Mouse (Mus musculus): ENCODE results near the gene Mospd3. TPM values are rescaled to one million over a fixed set of nuclear protein-coding genes. Genes with fewer than 3 reads are reported as not detected.
"Not testable (repeated sequence)": the region's sequence is repeated elsewhere in the genome, so short reads cannot be mapped to it uniquely, and the experiment has no call there.

Mospd3 gene
- total RNA-seq, 4 experiments from 2014 or later = 18.6 to 29.9 (median 21.4) TPM

DNA sequence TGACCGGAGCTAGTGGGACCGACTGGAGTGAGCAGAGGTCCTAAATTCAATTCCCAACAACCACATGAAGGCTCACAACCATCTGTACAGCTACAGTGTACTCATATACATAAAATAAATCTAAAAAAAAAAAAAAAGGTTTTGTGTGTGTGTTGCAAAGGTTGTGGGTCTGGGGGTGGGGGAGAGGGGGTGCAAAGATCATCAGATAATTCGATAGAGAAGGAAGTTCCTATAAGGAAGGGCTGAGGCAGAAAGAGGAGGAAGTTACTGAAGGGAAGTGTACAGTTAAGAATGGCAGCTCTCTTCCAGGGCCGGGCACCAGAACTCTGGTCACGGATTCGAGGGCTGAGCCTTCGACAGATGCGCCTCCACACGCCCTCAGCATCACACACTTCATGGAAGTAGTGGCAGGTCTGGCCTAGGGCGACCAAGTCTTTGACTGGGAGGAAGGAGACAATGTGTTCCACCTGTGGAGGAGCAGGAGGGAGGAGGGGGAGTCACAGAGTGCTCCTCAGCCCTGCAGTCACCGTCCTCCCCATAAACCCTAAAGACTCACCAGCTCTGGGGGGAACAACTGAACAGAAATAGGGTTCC is 23.2 kb upstream of the Mospd3 start:
- DNase-seq (ENCODE audit: low spot score in 2 of 2) = no peak

DNA sequence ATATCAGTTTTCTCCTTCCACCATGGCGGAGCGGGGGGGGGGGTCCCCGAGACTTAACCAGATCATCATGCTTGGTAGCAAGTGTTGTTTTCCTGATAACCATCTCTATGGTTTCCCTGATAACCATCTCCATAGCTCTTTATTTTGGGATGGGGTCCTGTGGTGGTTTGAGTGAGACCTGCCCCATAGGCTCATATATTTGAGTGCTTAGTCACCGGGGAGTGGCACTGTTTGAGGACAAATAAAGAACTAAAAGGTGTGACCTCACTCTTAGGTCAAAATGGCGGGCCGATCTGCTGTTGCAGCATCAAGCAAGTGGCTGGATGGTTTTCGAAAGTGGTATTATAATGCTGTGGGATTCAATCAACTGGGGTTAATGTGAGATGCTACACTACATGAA is 14.5 kb upstream of the Mospd3 start:
- DNase-seq (ENCODE audit: low spot score in 2 of 2) = no peak

DNA sequence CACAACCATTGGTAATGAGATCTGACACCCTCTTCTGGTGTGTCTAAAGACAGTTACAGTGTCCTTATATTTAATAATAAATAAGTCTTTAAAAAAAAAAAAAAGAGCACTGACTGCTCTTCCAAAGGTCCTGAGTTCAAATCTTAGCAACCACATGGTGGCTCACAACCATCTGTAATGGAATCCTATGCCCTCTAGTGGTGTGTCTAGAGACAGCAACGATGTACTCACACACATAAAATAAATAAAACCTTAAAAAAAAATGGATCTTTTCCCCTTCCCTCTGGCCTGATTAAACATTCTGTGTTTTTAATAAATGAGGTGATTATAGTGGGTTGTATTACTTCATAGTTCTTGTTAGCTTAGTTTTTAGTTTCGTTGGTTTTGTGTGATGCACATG is 14.1 kb upstream of the Mospd3 start:
- not testable (repeated sequence) for DNase-seq (ENCODE audit: low spot score in 2 of 2)

DNA sequence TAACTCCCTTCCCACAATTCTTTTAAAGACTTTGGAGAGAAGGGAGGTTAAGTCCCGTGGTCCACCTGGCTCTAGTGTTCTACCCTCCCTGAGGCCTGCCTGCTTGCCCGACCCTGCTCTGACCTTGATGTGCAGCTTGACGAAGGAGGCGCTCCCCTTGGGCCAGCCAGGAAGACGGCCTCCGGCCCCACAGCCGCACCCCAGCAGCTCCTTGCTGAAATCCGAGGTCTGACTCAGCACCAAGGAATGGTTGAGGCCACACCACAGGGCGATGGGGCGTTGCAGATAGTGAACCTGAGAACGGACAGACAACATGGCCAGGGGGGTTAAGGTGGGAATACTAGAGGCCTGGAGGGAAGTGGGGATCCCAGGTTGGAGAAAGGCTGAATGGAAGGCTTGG is 12.7 kb upstream of the Mospd3 start, which contains the start of gene Pcolce:
Gene Pcolce (minus strand): TSS at position 235 of the 400 bp plus-strand sequence.
- no peak for DNase-seq (ENCODE audit: low spot score in 2 of 2)

DNA sequence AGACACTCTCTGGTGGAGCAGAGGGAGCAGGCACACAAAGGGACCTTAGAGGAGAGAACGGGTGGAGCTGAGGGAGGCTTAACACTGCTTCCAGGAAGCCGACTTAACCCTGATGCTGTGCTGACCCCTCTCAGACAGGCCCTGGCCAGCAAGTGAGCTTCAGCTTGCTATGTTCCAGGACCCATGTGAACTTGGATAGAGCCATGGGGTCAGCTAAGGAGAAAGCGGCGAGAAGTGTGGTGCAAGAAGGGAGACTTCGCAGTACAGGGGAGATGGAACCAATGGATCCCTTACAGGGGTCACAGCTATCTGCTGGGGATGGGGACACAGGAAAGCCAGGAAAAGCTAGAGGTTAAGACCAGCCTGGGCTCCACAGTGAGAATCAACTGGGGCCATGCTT is 12.2 kb upstream of the Mospd3 start:
- no peak for DNase-seq (ENCODE audit: low spot score in 2 of 2)

DNA sequence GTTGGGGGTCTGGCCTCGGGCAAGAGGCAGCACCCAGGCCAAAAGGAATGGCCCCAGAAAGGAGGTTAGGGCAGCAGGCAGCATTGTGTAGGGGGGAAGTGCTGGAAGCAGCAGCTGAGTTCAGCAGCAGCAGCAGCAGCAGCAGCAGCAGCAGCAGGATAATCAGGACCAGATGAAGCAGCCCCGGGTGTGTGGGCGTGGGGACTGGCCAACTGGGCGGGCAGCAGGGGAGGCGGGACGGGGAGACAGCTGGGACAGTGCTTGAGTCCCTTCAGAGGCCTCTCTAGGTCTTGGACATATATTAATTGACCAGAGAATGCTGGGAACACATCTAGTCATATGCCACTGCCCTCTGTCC is 10.4 kb upstream of the Mospd3 start:
- DNase-seq (ENCODE audit: low spot score in 2 of 2) = no peak

DNA sequence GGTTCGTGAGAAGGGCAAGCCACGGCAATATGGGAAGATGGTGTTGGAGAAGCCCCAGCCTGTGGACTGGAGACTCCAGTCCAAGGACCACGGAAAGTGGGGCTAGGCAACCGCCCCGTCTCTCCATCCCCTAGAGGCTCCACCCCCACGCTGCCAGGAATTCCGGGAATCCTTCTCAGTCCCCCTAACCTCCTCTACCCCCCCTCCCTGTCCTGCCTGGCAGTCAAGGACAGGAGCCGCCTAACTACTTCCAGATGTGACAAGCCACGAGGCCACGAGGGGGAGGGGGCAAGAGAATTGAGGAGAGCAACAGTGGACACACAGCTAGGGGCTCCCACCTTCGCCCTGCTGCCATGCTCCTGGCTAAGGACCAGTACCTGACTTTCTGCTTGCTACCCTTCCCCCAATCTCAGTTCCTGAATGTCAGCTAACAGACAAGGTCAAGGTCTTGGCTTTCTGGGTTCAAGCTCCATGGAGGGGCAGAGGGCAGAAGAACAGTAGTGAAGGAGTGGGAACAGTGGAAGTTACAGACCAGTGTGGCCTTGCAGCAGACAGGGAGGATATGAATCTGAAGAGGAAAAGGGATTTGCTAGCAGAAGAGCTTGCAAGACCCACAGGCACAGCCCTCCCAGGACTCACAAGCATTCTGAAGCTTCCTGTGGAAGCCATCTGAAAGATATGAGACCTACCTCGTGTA is 9.8 kb upstream of the Mospd3 start:
- DNase-seq (ENCODE audit: low spot score in 2 of 2) = no peak

DNA sequence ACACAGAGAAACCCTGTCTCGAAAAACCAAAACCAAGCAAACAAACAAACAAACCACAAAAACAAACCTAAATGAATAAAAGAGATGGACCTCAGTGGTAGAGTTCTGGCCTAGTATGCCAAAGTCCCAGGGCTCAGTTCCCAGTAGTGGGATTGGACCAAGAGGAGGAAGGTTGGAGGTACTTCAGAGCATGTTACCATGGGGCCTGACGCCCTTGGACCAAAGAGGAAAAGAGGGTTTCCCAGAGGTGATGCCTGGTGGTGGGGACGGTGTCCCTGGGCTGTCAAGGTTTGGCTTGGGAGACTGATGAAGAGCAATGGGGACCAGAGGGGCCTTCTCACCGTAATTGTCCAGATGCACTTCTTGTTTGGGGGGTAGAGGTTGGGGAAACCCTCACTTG is 9.2 kb upstream of the Mospd3 start:
- DNase-seq (ENCODE audit: low spot score in 2 of 2) = no peak

DNA sequence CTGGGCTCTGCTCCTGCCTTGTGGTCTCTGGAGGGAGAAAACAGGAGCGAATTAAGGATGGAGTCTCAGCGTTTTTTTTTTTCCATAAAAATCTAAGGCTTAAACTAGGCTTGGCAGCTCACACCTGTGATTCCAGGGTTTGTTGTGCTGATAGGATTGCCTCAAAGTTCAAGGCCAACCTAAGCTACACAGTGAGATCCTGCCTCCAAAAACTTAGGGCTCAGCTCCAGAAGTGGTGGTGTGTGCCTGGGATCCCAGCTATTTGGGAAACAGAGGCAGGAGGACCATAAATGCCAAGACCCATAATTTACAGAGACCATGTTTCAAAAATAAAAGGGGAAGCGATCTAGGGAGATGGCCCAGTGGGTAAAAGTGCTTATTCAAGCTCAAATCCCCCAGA is 8.4 kb upstream of the Mospd3 start:
- no peak for DNase-seq (ENCODE audit: low spot score in 2 of 2)

DNA sequence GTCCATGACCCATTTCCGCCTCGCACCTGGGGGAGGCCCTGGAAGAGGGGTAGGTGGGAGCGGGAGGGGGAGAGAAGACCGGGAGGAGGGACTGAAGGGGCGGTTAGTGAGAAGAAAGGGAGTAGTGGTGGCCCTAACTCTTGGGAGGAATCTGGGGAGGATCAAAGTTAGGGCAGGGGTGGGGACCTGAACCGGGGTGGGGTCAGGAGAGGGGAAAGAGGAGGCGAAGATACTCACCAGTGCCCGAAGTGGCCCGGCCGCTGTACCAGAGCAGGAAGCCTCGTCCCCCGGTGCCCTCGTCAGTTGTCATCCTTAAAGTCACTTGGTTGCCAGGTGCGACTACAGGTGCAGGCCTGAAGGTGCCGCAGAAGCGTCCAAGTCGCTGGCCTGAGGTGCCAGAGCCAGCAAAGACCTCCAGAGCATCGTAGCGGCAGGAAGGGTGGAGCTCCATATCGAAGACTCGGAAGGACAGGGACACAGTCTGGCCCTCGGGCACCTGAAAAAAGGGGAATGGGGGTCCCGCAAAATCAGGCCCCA is 7.9 kb upstream of the Mospd3 start:
- no peak for DNase-seq (ENCODE audit: low spot score in 2 of 2)

DNA sequence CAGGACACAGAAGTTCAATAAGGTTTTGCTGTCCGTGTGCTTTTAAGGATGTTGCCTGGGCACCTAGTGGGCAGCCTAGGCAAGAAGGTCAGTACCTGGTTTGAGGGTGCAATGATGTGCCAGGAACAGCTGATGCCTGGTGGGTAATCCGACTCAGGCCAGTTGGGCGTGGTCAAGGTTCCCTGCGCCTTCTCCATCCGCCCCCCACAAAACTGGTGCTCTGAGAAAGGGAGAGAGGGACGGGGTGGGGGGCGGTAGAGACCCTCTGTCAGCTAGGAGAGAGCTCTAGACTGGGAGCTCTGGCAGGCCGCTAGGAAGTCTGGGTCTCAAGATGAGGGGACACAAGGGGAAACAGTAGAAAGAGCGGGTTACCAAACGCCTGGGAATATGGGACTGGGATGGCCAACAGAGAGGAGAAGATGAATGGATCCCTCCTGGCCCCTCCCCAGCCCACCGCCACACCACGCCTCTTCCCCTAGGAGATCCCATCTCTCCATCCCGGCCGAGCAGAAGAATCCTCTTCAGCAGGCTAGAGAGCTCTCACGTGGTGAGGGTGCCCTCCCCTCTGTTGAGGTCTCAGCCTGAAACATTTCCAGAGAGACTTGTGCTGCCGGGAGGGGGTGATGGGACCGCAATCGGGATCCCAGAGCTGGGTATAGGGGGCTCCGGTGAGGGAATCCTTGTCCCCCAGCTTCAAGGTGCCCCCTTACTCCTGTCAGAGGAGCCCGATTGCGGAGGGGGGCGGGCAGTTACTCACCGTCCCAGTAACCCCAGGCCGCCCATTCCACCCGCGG is 7.2 kb upstream of the Mospd3 start:
- DNase-seq (ENCODE audit: low spot score in 2 of 2) = no peak

DNA sequence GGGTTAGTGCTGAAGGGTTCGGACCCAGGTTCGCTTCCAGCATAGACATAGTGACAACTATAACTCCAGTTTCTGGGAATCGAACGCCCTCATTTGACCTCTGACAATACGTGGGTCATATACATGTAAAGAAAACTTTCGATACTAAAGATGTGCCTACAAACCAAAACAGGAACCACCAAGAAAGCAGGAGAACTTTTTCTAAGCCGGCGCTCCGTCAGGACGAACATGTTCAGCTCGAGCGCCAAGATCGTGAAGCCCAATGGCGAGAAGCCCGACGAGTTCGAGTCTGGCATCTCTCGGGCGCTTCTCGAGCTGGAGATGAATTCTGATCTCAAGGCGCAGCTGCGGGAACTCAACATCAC is 489 bp upstream of the Mospd3 start:
- no peak for DNase-seq (ENCODE audit: low spot score in 2 of 2)

DNA sequence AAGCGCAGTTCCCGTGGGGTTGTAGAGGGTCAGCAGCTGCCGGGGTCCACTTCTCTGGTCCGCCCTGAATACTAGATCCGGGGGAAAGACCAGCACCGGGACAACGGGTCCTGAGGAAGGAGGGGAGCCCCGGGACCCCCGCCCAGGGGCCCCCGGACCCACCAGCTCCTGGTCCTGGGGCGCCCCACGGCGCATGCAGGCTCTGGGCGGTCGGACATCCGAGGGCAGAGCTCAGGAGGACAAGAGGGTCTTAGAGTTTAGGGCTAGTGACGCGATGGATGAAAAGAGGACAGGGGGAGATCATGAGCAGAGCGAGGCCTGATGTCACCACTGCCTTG is 608 bp downstream of the Mospd3 start:
- DNase-seq (ENCODE audit: low spot score in 2 of 2) = peak in 1 of 2 experiments; percentile 12

DNA sequence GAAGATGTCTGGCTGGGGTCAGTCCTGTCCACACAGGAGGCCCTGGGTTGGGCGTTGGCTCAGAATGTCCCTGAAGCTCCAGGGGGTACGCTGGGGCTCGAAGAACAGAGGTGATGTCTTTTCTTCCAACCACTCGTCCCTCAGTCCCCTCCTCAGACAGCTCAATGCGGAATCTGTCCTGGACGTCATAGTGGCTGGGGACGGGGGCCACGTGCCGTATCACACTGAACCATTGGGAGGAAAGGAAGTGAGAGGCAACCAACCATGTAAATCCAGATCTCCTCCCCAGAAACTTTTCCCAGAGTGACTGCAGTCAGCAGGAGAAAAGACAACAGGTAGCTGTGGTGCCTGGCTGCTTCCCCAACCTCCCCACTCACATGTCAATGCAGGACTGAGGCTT is 1.3 kb downstream of the Mospd3 start:
- DNase-seq (ENCODE audit: low spot score in 2 of 2) = no peak

DNA sequence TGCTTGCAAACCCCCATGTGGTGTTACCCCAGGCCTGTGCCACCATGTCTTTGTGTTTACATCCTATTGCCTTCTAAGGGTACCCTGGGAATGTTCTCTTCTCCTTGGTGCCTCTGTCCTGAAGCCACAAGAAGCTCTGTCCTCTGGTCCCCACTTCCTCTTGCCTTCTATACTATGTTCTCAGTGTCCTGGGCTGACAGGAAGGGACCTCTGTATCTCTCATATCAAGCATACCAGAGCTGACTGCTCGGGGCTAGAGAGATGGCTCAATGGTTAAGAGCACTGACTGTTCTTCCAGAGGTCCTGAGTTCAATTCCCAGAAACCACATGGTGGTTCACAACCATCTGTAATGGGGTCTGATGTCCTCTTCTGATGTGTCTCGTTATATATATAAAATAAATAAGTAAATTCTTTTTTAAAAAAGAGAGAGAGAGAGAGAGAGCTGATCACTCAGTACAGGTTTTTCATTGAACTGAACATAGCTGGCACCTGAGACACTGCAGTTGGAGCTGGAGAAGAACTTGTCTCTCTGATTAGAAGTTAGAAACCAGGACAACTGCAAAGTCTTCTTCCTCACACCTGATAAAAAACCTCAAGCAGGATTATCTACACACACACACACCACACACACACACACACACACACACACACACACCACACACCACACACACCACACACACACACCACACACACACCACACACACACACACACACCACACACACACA is 2.6 kb downstream of the Mospd3 start:
- no peak for DNase-seq (ENCODE audit: low spot score in 2 of 2)

DNA sequence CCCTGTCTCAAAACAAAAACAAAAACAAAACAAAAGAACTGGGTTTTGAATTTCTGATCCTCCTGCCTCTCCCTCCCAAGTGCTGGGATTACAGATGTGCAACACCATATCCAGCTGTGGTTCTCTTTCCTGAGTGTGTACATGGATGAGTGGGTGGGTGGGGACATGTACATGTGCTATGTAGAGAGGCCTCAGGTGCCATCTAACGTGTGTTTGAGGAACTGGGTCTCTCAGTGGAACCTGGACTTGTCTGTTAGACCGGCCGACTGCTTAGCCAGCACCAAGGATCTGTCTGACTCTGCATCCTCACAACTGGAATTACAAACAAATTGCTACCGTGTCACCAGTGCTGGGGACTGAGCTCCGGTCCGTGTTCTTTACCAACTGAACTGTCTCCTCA is 3.2 kb downstream of the Mospd3 start:
- no peak for DNase-seq (ENCODE audit: low spot score in 2 of 2)

DNA sequence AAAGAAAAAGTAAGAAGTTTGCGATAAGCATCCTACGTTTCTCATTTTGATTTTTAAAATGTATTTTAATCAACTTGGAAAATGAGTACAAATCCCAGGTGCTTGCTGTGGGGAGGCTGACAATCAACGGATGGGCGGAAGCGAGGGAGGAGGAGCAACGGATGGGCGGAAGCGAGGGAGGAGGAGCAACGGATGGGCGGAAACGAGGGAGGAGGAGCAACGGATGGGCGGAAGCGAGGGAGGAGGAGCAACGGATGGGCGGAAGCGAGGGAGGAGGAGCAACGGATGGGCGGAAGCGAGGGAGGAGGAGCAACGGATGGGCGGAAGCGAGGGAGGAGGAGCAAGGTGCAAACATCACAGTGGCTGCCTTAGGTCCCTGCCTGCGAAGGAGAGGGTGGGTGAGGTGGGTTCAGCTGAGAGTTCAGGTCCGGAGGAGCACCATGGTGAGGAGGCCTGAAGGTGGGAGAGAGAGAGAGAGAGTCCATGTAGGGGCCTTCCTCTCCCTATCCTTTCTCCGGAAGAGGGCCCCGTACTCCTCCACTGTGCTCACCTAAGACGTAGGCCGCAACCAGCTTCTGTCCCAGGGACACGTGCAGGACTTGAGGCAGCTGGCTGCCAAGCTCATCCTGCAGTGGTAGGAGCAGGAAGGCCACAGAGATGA is 4.1 kb downstream of the Mospd3 start:
- DNase-seq (ENCODE audit: low spot score in 2 of 2) = no peak

DNA sequence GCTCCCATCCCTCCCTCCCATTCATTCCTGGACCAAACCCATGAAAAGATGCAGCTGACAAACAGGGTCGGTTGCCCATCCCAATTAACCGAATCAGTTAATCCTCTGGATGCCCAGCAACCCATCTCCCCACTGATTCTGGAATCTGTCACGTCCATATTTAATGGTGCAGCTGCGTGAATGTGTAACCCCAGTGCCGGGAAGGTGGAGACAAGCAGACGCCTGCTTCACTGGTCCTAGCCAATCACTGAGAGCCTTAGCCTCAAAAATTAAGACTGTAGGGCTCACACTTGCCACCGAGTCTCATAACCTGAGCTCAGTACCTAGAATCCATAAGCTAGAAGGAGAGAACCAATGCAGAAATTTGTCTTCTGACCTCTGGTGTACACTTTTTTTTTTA is 4.9 kb downstream of the Mospd3 start:
- DNase-seq (ENCODE audit: low spot score in 2 of 2) = no peak

DNA sequence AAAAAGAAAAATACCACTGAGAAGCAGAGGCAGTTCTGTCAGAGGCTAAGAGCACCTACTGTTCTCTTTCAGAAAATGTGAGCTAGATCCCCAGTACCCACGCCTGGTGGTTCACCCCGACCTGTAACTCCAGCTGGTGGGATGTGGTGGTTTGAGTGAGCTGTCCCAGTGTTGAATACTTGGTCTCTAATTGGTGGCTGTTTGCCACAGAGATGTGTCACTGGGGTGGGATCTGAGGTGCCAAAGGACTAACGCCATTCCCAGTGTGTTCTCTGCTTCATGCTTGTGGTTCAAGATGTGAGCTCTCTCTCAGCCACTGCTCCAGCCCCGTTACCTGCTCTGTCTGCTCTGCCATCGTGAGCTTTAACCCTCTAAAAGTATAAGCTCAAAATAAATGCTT is 10.4 kb downstream of the Mospd3 start:
- no peak for DNase-seq (ENCODE audit: low spot score in 2 of 2)

DNA sequence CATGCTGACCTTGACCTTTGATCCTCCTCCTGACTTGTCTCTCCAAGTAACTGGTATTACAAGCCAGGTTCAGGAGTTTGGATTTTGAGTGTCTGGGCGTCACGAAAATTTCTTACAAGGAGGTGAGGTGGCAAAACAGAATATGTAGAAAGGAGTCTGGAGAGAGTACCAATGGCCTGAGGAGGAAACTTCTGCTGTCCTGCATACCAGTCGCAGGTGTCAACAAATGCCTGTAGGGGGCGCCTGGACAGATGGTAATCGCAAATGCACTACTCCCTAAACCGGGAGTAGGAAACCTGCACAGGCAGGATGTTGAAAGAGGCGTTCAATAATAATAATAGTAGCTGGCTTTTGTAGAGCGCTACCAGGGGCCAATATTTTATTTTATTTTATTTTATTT is 15.9 kb downstream of the Mospd3 start:
- no peak for DNase-seq (ENCODE audit: low spot score in 2 of 2)

DNA sequence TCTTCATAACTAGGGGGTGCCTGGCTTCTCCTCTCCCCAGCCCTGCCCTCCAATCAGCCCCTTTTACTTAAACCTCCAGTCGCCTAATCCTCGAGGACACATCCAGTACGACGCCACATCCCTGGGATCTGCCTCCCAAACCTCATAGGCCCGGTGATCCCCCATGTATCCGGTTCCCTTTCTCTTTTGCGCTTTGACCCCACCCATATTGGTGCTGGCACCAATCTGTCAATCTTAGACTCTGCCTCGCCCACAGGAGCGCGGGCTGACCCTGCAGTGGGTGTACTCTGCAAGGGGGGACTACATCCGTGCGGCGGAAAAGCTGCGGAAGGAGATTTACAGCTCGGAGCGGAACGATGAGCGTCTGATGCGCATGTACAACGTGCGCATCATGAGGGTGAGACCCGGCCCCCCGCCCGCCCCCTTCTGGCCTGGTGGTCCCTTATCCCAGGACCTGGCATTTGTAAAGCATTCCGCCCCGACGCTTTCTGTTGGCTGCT is 17.1 kb downstream of the Mospd3 start:
- peak in 1 of 2 experiments; percentile 59 for DNase-seq (ENCODE audit: low spot score in 2 of 2)

Measured in left cerebral cortex, adult 8-10 months (tissue).